Mouse (Mus musculus) ES-E14 (cell line): ENCODE results near the gene Ly6f.

Source experiments
- HCFC1 ChIP-seq: IDR thresholded peaks from 2 replicates; pipeline ENCODE4 v1.6.1; 2012; ENCODE audit warnings: low read length, inconsistent platforms, borderline replicate concordance; ENCODE audit not compliant: insufficient read depth
- MAFK ChIP-seq: IDR thresholded peaks from 2 replicates; pipeline ENCODE4 v1.6.1; 2014; ENCODE audit warnings: mild to moderate bottlenecking, low read depth, low read length, inconsistent platforms; ENCODE audit not compliant: insufficient read depth
- ZC3H11A ChIP-seq: IDR thresholded peaks from 2 replicates; pipeline ENCODE4 v1.6.1; 2012; ENCODE audit warnings: low read depth, mild to moderate bottlenecking, inconsistent platforms, low read length, borderline replicate concordance

- no peak for TF ChIP-seq ZC3H11A
- TF ChIP-seq HCFC1: no peak
- TF ChIP-seq MAFK: no peak
Measured at GRCm38 (mm10) chr15:75306101-75306500, 37.9 kb downstream of the Ly6f start.
